ENCODE assay signal across 9 mouse cellular contexts in the genomic region with DNA sequence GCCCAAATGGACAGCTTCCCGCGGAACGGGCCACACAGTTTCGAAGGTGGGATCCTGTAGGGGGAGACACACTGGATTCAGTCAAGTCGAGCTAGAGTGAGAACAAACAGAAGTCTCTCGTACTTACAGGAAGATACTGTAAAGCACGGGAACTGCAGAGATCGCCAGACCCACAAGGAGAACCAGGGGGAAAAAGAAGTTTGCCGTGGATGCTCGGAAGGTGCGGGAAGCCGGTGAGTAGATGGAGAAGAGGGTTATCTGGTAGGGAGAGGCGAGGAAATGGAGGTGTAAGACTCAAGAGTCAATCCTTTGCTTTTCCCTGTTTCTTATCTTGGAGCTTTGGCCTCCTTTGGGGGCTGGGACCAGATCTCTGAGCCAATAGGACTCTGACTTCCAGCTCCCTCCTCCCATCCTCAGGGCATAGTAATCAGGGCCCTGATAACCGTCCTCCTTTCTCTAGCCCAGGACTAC. TPM values are rescaled to one million over a fixed set of nuclear protein-coding genes. Genes with fewer than 3 reads are reported as not detected.
A peak's percentile ranks its signal among the peaks of the same experiment; 100 is the strongest.
DNase-seq lines count a peak whose midpoint lies in the region; ATAC-seq lines count a peak whose summit lies in the region.
"Had no signal": no experiment of that assay in that cellular context is flagged by ENCODE, and none has a peak within 500 bp of the region (broad histone marks: within the 10 kb centered on the region; RNA-seq: fewer than 3 reads in every experiment).

No protein-coding gene starts in this region.

- WGBS in forebrain, embryonic 11.5 days: 17% methylated on average over 14 of the region's 14 CpGs
- 18% methylated on average over 14 of the region's 14 CpGs for WGBS in forebrain, embryonic 12.5 days
- WGBS in limb, embryonic 13.5 days: 13% methylated on average over 14 of the region's 14 CpGs

- no peak overlapping the region for H3K4me2 ChIP-seq in forebrain, embryonic 11.5 days (ENCODE audit: low read depth, low read length, severe bottlenecking)
- no peak overlapping the region for H3K4me2 ChIP-seq in forebrain, embryonic 12.5 days
- peak overlapping the region; percentile 31 for H3K4me2 ChIP-seq in limb, embryonic 13.5 days (replicated peaks)

- peak overlapping the region; percentile 1; the same call in 1 of the 2 replicates for H3K9ac ChIP-seq in forebrain, embryonic 11.5 days (ENCODE audit: low read length)
- no peak overlapping the region for H3K9ac ChIP-seq in forebrain, embryonic 12.5 days
- H3K9ac ChIP-seq in limb, embryonic 13.5 days: no peak overlapping the region

- H3K27ac ChIP-seq in forebrain, embryonic 11.5 days (ENCODE audit: low read depth, low read length): no peak overlapping the region
- no peak overlapping the region for H3K27ac ChIP-seq in forebrain, embryonic 12.5 days
- H3K27ac ChIP-seq in limb, embryonic 13.5 days: no peak overlapping the region

- no peak for ATAC-seq in forebrain, embryonic 11.5 days (replicated peaks; ENCODE audit: low FRiP score)
- ATAC-seq in forebrain, embryonic 12.5 days (ENCODE audit: low FRiP score): no peak
- no peak for ATAC-seq in limb, embryonic 13.5 days (ENCODE audit: low FRiP score, low read depth)

- H3K9me3 ChIP-seq in forebrain, embryonic 11.5 days (ENCODE audit: control insufficient read depth, low read length): no peaks in the 10 kb centered on the region
- H3K9me3 ChIP-seq in forebrain, embryonic 12.5 days: no peaks in the 10 kb centered on the region
- H3K9me3 ChIP-seq in limb, embryonic 13.5 days: no peaks in the 10 kb centered on the region

- peaks cover 16% of the 10 kb centered on the region for H3K4me1 ChIP-seq in forebrain, embryonic 11.5 days (replicated peaks; ENCODE audit: control insufficient read depth, insufficient read depth, low read length)
- H3K4me1 ChIP-seq in forebrain, embryonic 12.5 days: peaks cover 20% of the 10 kb centered on the region
- H3K4me1 ChIP-seq in limb, embryonic 13.5 days: peaks cover 23% of the 10 kb centered on the region

- H3K4me3 ChIP-seq in forebrain, embryonic 11.5 days (ENCODE audit: low read depth, low read length): no peak overlapping the region
- H3K4me3 ChIP-seq in forebrain, embryonic 12.5 days (replicated peaks): no peak overlapping the region
- H3K4me3 ChIP-seq in limb, embryonic 13.5 days: no peak overlapping the region

- no peaks in the 10 kb centered on the region for H3K27me3 ChIP-seq in forebrain, embryonic 11.5 days (ENCODE audit: control insufficient read depth, insufficient read depth, low read length)
- no peaks in the 10 kb centered on the region for H3K27me3 ChIP-seq in forebrain, embryonic 12.5 days
- no peaks in the 10 kb centered on the region for H3K27me3 ChIP-seq in limb, embryonic 13.5 days
- H3K27me3 ChIP-seq: CH12.LX had no signal

- no peak for DNase-seq in forebrain, embryonic 11.5 days (ENCODE audit: low spot score)
- peak; percentile 16 for DNase-seq in thymus, postnatal 25 days
- DNase-seq in thymus, postnatal 36 days: no peak
- DNase-seq in frontal cortex, postnatal 14 days (ENCODE audit: low spot score in 2 of 2): no peak
- no peak for DNase-seq in spleen, adult 18-20 months
- DNase-seq in cerebellum, postnatal 25 days: no peak

- H3K36me3 ChIP-seq in forebrain, embryonic 11.5 days (ENCODE audit: control insufficient read depth, insufficient read depth, low read length): peaks cover 2% of the 10 kb centered on the region; the same call in 1 of the 2 replicates
- H3K36me3 ChIP-seq in forebrain, embryonic 12.5 days (replicated peaks): peaks cover 17% of the 10 kb centered on the region
- H3K36me3 ChIP-seq in limb, embryonic 13.5 days: peaks cover 17% of the 10 kb centered on the region

RNA-seq across cellular contexts. Expression of a gene that starts 1.3 kb away (rescaled TPM):
- polyA plus RNA-seq in forebrain, embryonic 11.5 days (2014; fragmentation: Nextera tagmentation; extraction: Ambion mirVana): 15.0 and 16.1 TPM in 2 replicates
- polyA plus RNA-seq in forebrain, embryonic 12.5 days (2016; fragmentation: Nextera tagmentation; extraction: Ambion mirVana): 20.4 and 21.7 TPM in 2 replicates
- polyA plus RNA-seq in limb, embryonic 13.5 days (2015; fragmentation: Nextera tagmentation; extraction: Ambion mirVana): 19.0 and 20.3 TPM in 2 replicates

RNA-seq across cellular contexts. Expression of a gene that starts 10.4 kb away (rescaled TPM):
- polyA plus RNA-seq in forebrain, embryonic 11.5 days (2014; fragmentation: Nextera tagmentation; extraction: Ambion mirVana): 2.1 and 3.5 TPM in 2 replicates
- polyA plus RNA-seq in forebrain, embryonic 12.5 days (2016; fragmentation: Nextera tagmentation; extraction: Ambion mirVana): 2.9 and 3.1 TPM in 2 replicates
- 5.7 and 6.2 TPM in 2 replicates for polyA plus RNA-seq in limb, embryonic 13.5 days (2015; fragmentation: Nextera tagmentation; extraction: Ambion mirVana)

RNA-seq across cellular contexts. Expression of a gene that starts 21.9 kb away (rescaled TPM):
- 80.4 and 88.1 TPM in 2 replicates for polyA plus RNA-seq in forebrain, embryonic 11.5 days (2014; fragmentation: Nextera tagmentation; extraction: Ambion mirVana)
- polyA plus RNA-seq in forebrain, embryonic 12.5 days (2016; fragmentation: Nextera tagmentation; extraction: Ambion mirVana): 62.6 and 71.7 TPM in 2 replicates
- polyA plus RNA-seq in limb, embryonic 13.5 days (2015; fragmentation: Nextera tagmentation; extraction: Ambion mirVana): 63.7 and 66.8 TPM in 2 replicates

RNA-seq across cellular contexts. Expression of a gene that starts 25.7 kb away (rescaled TPM):
- polyA plus RNA-seq in forebrain, embryonic 11.5 days (2014; fragmentation: Nextera tagmentation; extraction: Ambion mirVana): 243 and 269 TPM in 2 replicates
- polyA plus RNA-seq in forebrain, embryonic 12.5 days (2016; fragmentation: Nextera tagmentation; extraction: Ambion mirVana): 204 and 215 TPM in 2 replicates
- 268 and 271 TPM in 2 replicates for polyA plus RNA-seq in limb, embryonic 13.5 days (2015; fragmentation: Nextera tagmentation; extraction: Ambion mirVana)

RNA-seq across cellular contexts. Expression of a gene that starts 26.4 kb away (rescaled TPM):
- polyA plus RNA-seq in forebrain, embryonic 11.5 days (2014; fragmentation: Nextera tagmentation; extraction: Ambion mirVana): 37.1 and 40.2 TPM in 2 replicates
- polyA plus RNA-seq in forebrain, embryonic 12.5 days (2016; fragmentation: Nextera tagmentation; extraction: Ambion mirVana): 39.5 and 40.8 TPM in 2 replicates
- 64.4 and 67.6 TPM in 2 replicates for polyA plus RNA-seq in limb, embryonic 13.5 days (2015; fragmentation: Nextera tagmentation; extraction: Ambion mirVana)
